Mouse (Mus musculus): ENCODE measurements at regions not wholly inside any gene's neighbourhood (a gene's known extent, or its start where the extent isn't known, plus 50 kb on each side); places are given as distances from the start of the nearest gene placed in this dataset.

DNA sequence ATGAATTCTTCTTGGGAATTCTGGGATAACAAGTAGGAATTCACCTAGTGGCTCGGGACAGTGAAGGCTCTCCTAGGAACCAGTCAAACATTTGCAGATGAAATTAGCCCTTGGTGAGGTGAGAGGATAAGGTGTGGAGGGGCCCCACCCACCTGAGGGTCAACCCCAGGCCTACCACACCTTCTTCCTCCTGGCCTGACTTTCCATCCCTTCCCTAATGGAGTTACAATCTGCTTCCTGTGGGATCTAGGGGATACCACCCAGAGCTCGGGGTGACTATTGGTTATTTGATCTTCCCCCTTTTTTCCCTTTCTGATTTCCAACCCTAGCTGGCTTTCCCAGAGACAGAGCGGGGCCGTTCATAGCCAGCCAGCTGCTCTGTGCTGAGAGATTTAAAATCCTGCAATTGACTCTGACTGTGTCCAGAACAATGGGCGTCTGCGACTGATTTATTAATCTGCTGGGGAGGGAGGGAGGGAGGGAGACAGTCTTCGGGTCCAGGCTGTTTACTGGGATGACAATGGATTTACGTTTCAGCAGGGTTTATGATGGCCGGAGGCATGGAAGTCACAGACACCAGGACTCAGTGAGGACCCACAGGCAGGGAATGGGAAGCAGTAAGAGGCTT is 69.0 kb downstream of the Gm525 start:
- Histone ChIP-seq H3K27me3 (no peaks in the 10 kb centered on the region), H3K27ac (no peak overlapping the region), H3K4me2 (no peak overlapping the region), H3K4me1 (no peaks in the 10 kb centered on the region), H3K9me3 (replicated peaks) (peaks cover 4% of the 10 kb centered on the region; the same call in 1 of the 2 replicates), H3K36me3 (ENCODE audit: poor library complexity, severe bottlenecking) (no peaks in the 10 kb centered on the region), H3K4me3 (no peak overlapping the region), H3K9ac (no peak overlapping the region)
- 51% methylated on average over 9 of the region's 9 CpGs for WGBS
- no peak for ATAC-seq

Data from forebrain, embryonic 13.5 days (tissue).